Mouse (Mus musculus) T-helper 17 cell (primary cell): ENCODE data around the gene Cyp26c1.

ENCODE experiments used
- in situ Hi-C, 2 experiments: fragments of 300-600 bp; cut with MboI, MseI; formaldehyde crosslinking; loops; 1 replicate in 1 of 2; 2 replicates in 1 of 2; pipeline ENCODE4 v1.15.1; 2025; ENCODE audit warnings: high pct_unique_total_duplicates in 2 of 2

The Cyp26c1 gene

DNA sequence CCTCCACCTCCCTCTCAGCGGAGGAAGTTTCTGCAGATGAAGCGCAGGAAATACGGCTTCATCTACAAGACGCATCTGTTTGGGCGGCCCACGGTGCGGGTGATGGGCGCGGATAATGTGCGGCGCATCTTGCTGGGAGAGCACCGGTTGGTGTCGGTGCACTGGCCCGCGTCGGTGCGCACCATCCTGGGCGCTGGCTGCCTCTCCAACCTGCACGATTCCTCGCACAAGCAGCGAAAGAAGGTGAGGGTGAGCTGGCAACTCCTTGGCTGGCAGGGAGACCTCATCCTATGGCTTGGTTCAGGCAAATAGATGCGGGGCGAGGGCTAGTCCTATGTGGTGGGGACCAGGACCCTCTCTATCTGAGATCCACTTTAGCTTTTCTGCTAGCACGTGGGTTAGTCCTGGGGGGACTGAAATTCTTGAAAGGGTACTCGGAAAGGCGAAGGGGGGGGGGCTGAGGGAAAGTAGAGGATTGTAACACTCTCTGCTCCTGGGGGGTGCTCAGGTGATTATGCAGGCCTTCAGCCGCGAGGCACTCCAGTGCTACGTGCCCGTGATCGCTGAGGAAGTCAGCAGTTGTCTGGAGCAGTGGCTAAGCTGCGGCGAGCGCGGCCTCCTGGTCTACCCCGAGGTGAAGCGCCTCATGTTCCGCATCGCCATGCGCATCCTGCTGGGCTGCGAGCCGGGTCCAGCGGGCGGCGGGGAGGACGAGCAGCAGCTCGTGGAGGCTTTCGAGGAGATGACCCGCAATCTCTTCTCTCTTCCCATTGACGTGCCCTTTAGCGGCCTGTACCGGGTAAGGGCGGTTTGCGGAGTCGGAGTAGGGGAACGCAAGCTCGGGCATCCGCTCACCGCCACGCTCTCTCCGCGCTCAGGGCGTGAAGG is 13.1 kb downstream of the Cyp26c1 start:
- in situ Hi-C loops = no loop called here

GRCm38 (mm10) chr19:37699711-37700110 is 14.3 kb downstream of the Cyp26c1 start:
- in situ Hi-C loops = loop anchor here (10.0 to 25.0 kb wide), 3 partner anchors 185 to 345 kb away; partner anchors contain the start of gene Myof (in 1 of the 2)

GRCm38 (mm10) chr19:37702377-37703076 is 17.1 kb downstream of the Cyp26c1 start:
- in situ Hi-C loops = loop anchor here (10.0 to 25.0 kb wide), 3 partner anchors 182 to 342 kb away; partner anchors contain the start of gene Myof (in 1 of the 2)

GRCm38 (mm10) chr19:37703902-37704509 is 18.6 kb downstream of the Cyp26c1 start:
- in situ Hi-C loops = loop anchor here (10.0 to 25.0 kb wide), 3 partner anchors 181 to 341 kb away; partner anchors contain the start of gene Myof (in 1 of the 2)

DNA sequence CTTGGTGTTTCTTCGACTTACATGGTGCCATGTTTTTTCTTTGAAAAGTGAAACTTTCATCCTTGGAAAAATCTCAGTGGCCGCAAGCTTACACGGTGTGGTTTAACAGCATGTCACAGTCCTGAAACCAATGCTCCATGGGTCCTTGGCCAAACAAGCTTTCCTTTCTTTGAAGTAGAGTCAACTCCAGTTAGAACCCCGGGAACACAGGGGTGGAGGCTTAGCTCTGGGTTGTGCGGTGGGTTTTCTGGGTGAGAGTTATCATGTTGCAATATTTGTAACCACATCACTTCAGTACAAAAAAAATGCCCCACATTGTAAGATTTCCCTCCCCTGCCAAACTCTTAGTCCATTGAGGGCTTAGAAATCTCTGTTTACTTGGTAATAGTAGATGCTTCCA is 20.3 kb downstream of the Cyp26c1 start:
- in situ Hi-C loops = loop anchor here (10.0 to 25.0 kb wide), 3 partner anchors 179 to 339 kb away; partner anchors contain the start of gene Myof (in 1 of the 2)

DNA sequence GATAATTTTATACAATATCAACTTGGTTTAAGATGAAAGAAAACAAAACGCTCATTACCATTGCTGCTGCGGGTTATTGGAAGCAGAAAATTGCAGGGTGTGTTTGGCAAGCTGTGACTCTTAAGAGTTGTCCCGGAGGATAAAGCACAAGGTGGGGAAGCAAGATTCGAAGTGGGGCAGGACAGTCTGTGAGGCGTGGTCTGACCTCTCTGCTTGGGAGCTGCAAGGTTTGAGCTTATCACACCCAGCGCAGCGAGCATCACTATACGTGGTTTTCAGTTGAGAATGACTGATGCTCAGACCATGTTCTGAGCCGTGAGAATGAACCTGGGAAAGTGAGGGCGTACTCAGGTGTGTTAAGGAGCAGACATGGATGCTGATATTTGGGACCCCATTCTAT is 29.3 kb downstream of the Cyp26c1 start:
- in situ Hi-C loops = loop anchor here (10.0 to 25.0 kb wide), 2 partner anchors 173 to 720 kb away; no protein-coding TSS in a partner anchor

GRCm38 (mm10) chr19:37715980-37716379 is 30.6 kb downstream of the Cyp26c1 start:
- in situ Hi-C loops = loop anchor here (10.0 to 25.0 kb wide), 2 partner anchors 171 to 719 kb away; no protein-coding TSS in a partner anchor

GRCm38 (mm10) chr19:37716524-37717175 is 31.3 kb downstream of the Cyp26c1 start:
- in situ Hi-C loops = loop anchor here (10.0 to 25.0 kb wide), 2 partner anchors 171 to 718 kb away; no protein-coding TSS in a partner anchor

GRCm38 (mm10) chr19:37719166-37719565 is 33.8 kb downstream of the Cyp26c1 start:
- in situ Hi-C loops = loop anchor here (10.0 to 25.0 kb wide), 2 partner anchors 168 to 716 kb away; no protein-coding TSS in a partner anchor

GRCm38 (mm10) chr19:37724591-37724990 is 39.2 kb downstream of the Cyp26c1 start:
- in situ Hi-C loops = loop anchor here in 1 of 2 experiments (25.0 kb wide), 1 partner anchor 163 kb away; no protein-coding TSS in a partner anchor

DNA sequence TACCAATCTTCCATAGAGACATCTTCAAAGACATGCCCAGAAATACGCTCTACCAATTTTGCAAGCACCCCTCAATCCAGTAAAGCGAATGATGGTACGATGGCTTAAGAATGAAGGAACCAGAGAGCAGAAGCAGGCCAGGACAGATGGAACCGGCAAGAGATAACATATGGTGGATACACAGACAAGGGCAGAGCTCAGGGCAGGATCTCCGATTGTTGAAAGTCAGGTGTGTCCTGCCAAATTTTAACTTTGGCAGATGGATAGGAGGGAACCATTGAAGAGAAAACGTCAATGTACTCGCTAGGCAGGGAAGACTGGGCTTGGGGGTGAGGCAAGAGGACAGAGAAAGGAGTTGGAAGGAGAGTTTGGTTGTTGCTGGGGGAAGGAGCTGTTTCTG is 41.2 kb downstream of the Cyp26c1 start:
- in situ Hi-C loops = no loop called here

GRCm38 (mm10) chr19:37727366-37727765 is 42.0 kb downstream of the Cyp26c1 start:
- in situ Hi-C loops = no loop called here

- in situ Hi-C loops = loop anchor here in 1 of 2 experiments (5.0 kb wide), 1 partner anchor 52 kb away; no protein-coding TSS in a partner anchor
These were observed 50.0 kb downstream of the Cyp26c1 start for GRCm38 (mm10) chr19:37735426-37735825.

DNA sequence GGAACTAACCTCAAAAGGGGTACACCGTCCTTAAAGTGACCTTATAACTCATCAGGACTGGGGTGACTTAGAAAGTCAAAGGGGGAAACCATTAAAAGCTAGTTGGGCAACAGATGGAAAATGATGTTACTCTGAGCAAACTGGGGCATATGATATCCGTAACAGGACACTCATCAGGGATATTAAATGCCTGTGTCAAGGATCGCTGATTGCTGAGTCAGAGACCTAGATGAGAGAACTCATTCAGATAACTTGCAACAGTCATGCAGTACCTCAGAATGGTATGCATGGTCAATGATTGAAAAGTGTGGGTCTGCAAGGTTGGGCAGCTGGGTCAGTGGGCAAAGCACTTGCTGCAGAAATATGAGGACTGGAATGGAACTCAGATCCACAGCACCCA is 53.2 kb downstream of the Cyp26c1 start:
- in situ Hi-C loops = loop anchor here in 1 of 2 experiments (5.0 kb wide), 1 partner anchor 49 kb away; no protein-coding TSS in a partner anchor

DNA sequence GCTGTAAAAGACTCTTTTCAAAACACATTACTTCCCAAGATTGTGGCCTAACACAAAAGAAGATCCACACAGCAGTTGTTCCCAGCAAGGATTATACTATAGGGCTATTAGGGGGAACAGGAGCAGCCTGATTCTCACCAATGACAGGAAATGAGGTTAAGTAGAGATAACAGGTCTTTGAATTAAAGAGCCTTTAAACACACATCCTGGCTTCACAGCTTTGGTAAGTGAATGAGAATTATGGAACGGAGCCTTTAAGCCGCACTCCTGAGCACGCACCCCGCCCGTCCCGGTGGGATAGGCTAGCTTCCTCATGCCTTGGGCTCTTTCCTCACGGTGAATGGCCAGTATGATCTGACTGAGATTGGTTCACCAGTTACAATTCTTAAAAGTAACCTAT is 54.7 kb downstream of the Cyp26c1 start:
- in situ Hi-C loops = no loop called here
